Comparison of ENCODE assay signal across 7 mouse cellular contexts in genomic region chr17:86535827-86536656, GRCm38 (mm10). TPM values are rescaled to one million over a fixed set of nuclear protein-coding genes. Genes with fewer than 3 reads are reported as not detected.
DNase-seq lines count a peak whose midpoint lies in the region; ATAC-seq and TF ChIP-seq lines count a peak whose summit lies in the region.

No protein-coding gene starts in this region.

- no peaks in the 10 kb centered on the region; the same call in 1 of the 2 replicates for H3K4me1 ChIP-seq in cortical plate, adult 2 months (ENCODE audit: control insufficient read depth, insufficient read depth, low read length)

- H3K27ac ChIP-seq in cortical plate, adult 2 months (ENCODE audit: insufficient read depth, low read length) = no peak overlapping the region

- TF ChIP-seq CTCF in cortical plate, adult 2 months (IDR thresholded peaks at IDR 0.05; ENCODE audit: extremely low read depth, insufficient read depth, low read length) = peak; percentile 89

- peak overlapping the region; percentile 14; the same call in 1 of the 2 replicates for H3K4me3 ChIP-seq in cortical plate, adult 2 months (ENCODE audit: insufficient read depth, low read length)

- no peak for TF ChIP-seq POLR2A in cortical plate, adult 2 months (IDR thresholded peaks at IDR 0.05; ENCODE audit: extremely low read depth, insufficient read depth, low read length)

- ATAC-seq in inflammation-experienced regulatory T-cells, adult 6 months = peak; percentile 90
- peak; percentile 95 for ATAC-seq in megakaryocyte progenitor cell, adult 5-6 weeks (replicated peaks; ENCODE audit: poor library complexity)

- peak; percentile 75 to 94 for DNase-seq in adrenal gland, adult (ENCODE audit: inconsistent age in 2 of 2, low spot score in 1 of 2)
- peak; percentile 75 for DNase-seq in gastrocnemius, postnatal 10 days
- DNase-seq in left cerebral cortex, adult 9 months (ENCODE audit: low spot score in 2 of 2) = peak; percentile 53 to 89
- peak; percentile 53 for DNase-seq in right cerebral cortex, postnatal 25 days

RNA-seq across cellular contexts. Expression of gene Gm10309, which starts 31.0 kb away (rescaled TPM):
- not detected in 2 replicates for polyA plus RNA-seq in cortical plate, adult 2 months (2012; rRNA removed)
- under 1 TPM in 1 of 2 experiments, not detected in 1; 0.14 TPM for total RNA-seq in gastrocnemius, postnatal 10 days (2021)
- 1 to 10 TPM in 2 of 3 experiments, under 1 TPM in 1; 0.35 to 1.3 (median 1.1) TPM for polyA plus RNA-seq in inflammation-experienced regulatory T-cells, adult 6 months (2017; shearing (Covaris generic))
- total RNA-seq in megakaryocyte progenitor cell, adult 5-6 weeks (2015) = not detected in 2 replicates
- not detected in 2 replicates for total RNA-seq in megakaryocyte progenitor cell, adult 5-6 weeks (2017)
